Mouse (Mus musculus): ENCODE measurements around the gene Olfr524. TPM values are rescaled to one million over a fixed set of nuclear protein-coding genes. Genes with fewer than 3 reads are reported as not detected.
A peak's percentile ranks its signal among the peaks of the same experiment; 100 is the strongest.

Gene Olfr524
- 0.27 and 0.43 TPM in 2 replicates for polyA plus RNA-seq (2015; fragmentation: Nextera tagmentation; extraction: Ambion mirVana)

GRCm38 (mm10) chr7:140205864-140206263 is at the start of gene Olfr524:
Gene Olfr524 (minus strand): TSS chr7:140205964.
- Histone ChIP-seq H3K4me2 (ENCODE audit: low read depth, low read length) (no peak within 1 kb of the TSS), H3K9me3 (replicated peaks; ENCODE audit: control insufficient read depth, low read length) (no peaks in the 10 kb centered on the region), H3K27me3 (ENCODE audit: control insufficient read depth, insufficient read depth, low read length) (no peaks in the 10 kb centered on the region; the same call in 1 of the 2 replicates), H3K4me1 (ENCODE audit: control insufficient read depth, insufficient read depth, low read length) (no peaks in the 10 kb centered on the region), H3K27ac (ENCODE audit: low read length) (peak within 1 kb of the TSS; percentile 23; the same call in 1 of the 2 replicates), H3K36me3 (ENCODE audit: control insufficient read depth, insufficient read depth) (no peaks in the 10 kb centered on the region), H3K4me3 (ENCODE audit: low read length) (no peak within 1 kb of the TSS), H3K9ac (ENCODE audit: low read length) (no peak within 1 kb of the TSS)
- no peak for ATAC-seq (replicated peaks; ENCODE audit: extremely low read depth, insufficient read depth, low FRiP score)

GRCm38 (mm10) chr7:140253780-140254299 is 48.1 kb upstream of the Olfr524 start:
- no peak for ATAC-seq (replicated peaks; ENCODE audit: extremely low read depth, insufficient read depth, low FRiP score)
- Histone ChIP-seq H3K4me1 (ENCODE audit: control insufficient read depth, insufficient read depth, low read length) (no peaks in the 10 kb centered on the region), H3K4me2 (ENCODE audit: low read depth, low read length) (no peak overlapping the region), H3K9me3 (replicated peaks; ENCODE audit: control insufficient read depth, low read length) (no peaks in the 10 kb centered on the region), H3K36me3 (ENCODE audit: control insufficient read depth, insufficient read depth) (no peaks in the 10 kb centered on the region), H3K4me3 (ENCODE audit: low read length) (no peak overlapping the region), H3K27ac (ENCODE audit: low read length) (no peak overlapping the region), H3K27me3 (ENCODE audit: control insufficient read depth, insufficient read depth, low read length) (no peaks in the 10 kb centered on the region), H3K9ac (ENCODE audit: low read length) (no peak overlapping the region)
- 69% methylated on average over 7 of the region's 7 CpGs for WGBS

- Histone ChIP-seq H3K9ac (ENCODE audit: low read length) (no peak within 1 kb of the TSS), H3K4me2 (ENCODE audit: low read depth, low read length) (no peak within 1 kb of the TSS), H3K4me1 (ENCODE audit: control insufficient read depth, insufficient read depth, low read length) (no peaks in the 10 kb centered on the region), H3K9me3 (replicated peaks; ENCODE audit: control insufficient read depth, low read length) (no peaks in the 10 kb centered on the region), H3K27ac (ENCODE audit: low read length) (no peak within 1 kb of the TSS), H3K4me3 (ENCODE audit: low read length) (no peak within 1 kb of the TSS), H3K36me3 (ENCODE audit: control insufficient read depth, insufficient read depth) (no peaks in the 10 kb centered on the region), H3K27me3 (ENCODE audit: control insufficient read depth, insufficient read depth, low read length) (no peaks in the 10 kb centered on the region)
- ATAC-seq (replicated peaks; ENCODE audit: extremely low read depth, insufficient read depth, low FRiP score), result no peak
- WGBS, result 73% methylated on average over 4 of the region's 4 CpGs
Observed at GRCm38 (mm10) chr7:140247216-140247615, 41.5 kb upstream of the Olfr524 start, which contains the start of gene 5830411N06Rik. Gene 5830411N06Rik (plus strand): TSS chr7:140247284.

GRCm38 (mm10) chr7:140233696-140234095 is 27.9 kb upstream of the Olfr524 start:
- no peaks in the 10 kb centered on the region for H3K4me1 ChIP-seq (ENCODE audit: control insufficient read depth, insufficient read depth, low read length)
- no peak for ATAC-seq (replicated peaks; ENCODE audit: extremely low read depth, insufficient read depth, low FRiP score)
- no peak overlapping the region for H3K4me3 ChIP-seq (ENCODE audit: low read length)
- no peaks in the 10 kb centered on the region for H3K36me3 ChIP-seq (ENCODE audit: control insufficient read depth, insufficient read depth)
- 0 out of 2 replicates have a peak, but pooled peaks cover 3% of the 10 kb centered on the region for H3K9me3 ChIP-seq (replicated peaks; ENCODE audit: control insufficient read depth, low read length)
- no peak overlapping the region for H3K9ac ChIP-seq (ENCODE audit: low read length)
- H3K27me3 ChIP-seq (ENCODE audit: control insufficient read depth, insufficient read depth, low read length), result no peaks in the 10 kb centered on the region
- no peak overlapping the region for H3K4me2 ChIP-seq (ENCODE audit: low read depth, low read length)
- WGBS, result 90% methylated on average over 3 of the region's 3 CpGs
- no peak overlapping the region for H3K27ac ChIP-seq (ENCODE audit: low read length)

- 66% methylated on average over 2 of the region's 2 CpGs for WGBS
- no peak overlapping the region for H3K9ac ChIP-seq (ENCODE audit: low read length)
- H3K36me3 ChIP-seq (ENCODE audit: control insufficient read depth, insufficient read depth), result no peaks in the 10 kb centered on the region
- H3K9me3 ChIP-seq (replicated peaks; ENCODE audit: control insufficient read depth, low read length), result 0 out of 2 replicates have a peak, but pooled peaks cover 3% of the 10 kb centered on the region
- no peak overlapping the region for H3K4me3 ChIP-seq (ENCODE audit: low read length)
- no peak for ATAC-seq (replicated peaks; ENCODE audit: extremely low read depth, insufficient read depth, low FRiP score)
- H3K4me1 ChIP-seq (ENCODE audit: control insufficient read depth, insufficient read depth, low read length), result no peaks in the 10 kb centered on the region
- H3K27me3 ChIP-seq (ENCODE audit: control insufficient read depth, insufficient read depth, low read length), result no peaks in the 10 kb centered on the region
- no peak overlapping the region for H3K27ac ChIP-seq (ENCODE audit: low read length)
- no peak overlapping the region for H3K4me2 ChIP-seq (ENCODE audit: low read depth, low read length)
Observed at GRCm38 (mm10) chr7:140231026-140231425, 25.3 kb upstream of the Olfr524 start.

GRCm38 (mm10) chr7:140228476-140228875 is 22.7 kb upstream of the Olfr524 start:
- Histone ChIP-seq H3K27ac (ENCODE audit: low read length) (no peak overlapping the region), H3K27me3 (ENCODE audit: control insufficient read depth, insufficient read depth, low read length) (no peaks in the 10 kb centered on the region), H3K9me3 (replicated peaks; ENCODE audit: control insufficient read depth, low read length) (no peaks in the 10 kb centered on the region), H3K4me3 (ENCODE audit: low read length) (no peak overlapping the region), H3K4me2 (ENCODE audit: low read depth, low read length) (no peak overlapping the region), H3K4me1 (ENCODE audit: control insufficient read depth, insufficient read depth, low read length) (no peaks in the 10 kb centered on the region), H3K36me3 (ENCODE audit: control insufficient read depth, insufficient read depth) (no peaks in the 10 kb centered on the region), H3K9ac (ENCODE audit: low read length) (no peak overlapping the region)
- WGBS, result 76% methylated on average over 13 of the region's 13 CpGs
- ATAC-seq (replicated peaks; ENCODE audit: extremely low read depth, insufficient read depth, low FRiP score), result no peak

GRCm38 (mm10) chr7:140224209-140224608 is 18.4 kb upstream of the Olfr524 start:
- WGBS, result 77% methylated on average over 13 of the region's 13 CpGs
- Histone ChIP-seq H3K27ac (ENCODE audit: low read length) (no peak overlapping the region), H3K4me2 (ENCODE audit: low read depth, low read length) (no peak overlapping the region), H3K4me3 (ENCODE audit: low read length) (no peak overlapping the region), H3K4me1 (ENCODE audit: control insufficient read depth, insufficient read depth, low read length) (no peaks in the 10 kb centered on the region), H3K27me3 (ENCODE audit: control insufficient read depth, insufficient read depth, low read length) (no peaks in the 10 kb centered on the region), H3K9ac (ENCODE audit: low read length) (no peak overlapping the region), H3K36me3 (ENCODE audit: control insufficient read depth, insufficient read depth) (no peaks in the 10 kb centered on the region), H3K9me3 (replicated peaks; ENCODE audit: control insufficient read depth, low read length) (no peaks in the 10 kb centered on the region)
- no peak for ATAC-seq (replicated peaks; ENCODE audit: extremely low read depth, insufficient read depth, low FRiP score)

- 77% methylated on average over 4 of the region's 4 CpGs for WGBS
- Histone ChIP-seq H3K4me2 (ENCODE audit: low read depth, low read length) (no peak overlapping the region), H3K9ac (ENCODE audit: low read length) (no peak overlapping the region), H3K4me3 (ENCODE audit: low read length) (no peak overlapping the region), H3K36me3 (ENCODE audit: control insufficient read depth, insufficient read depth) (no peaks in the 10 kb centered on the region), H3K27ac (ENCODE audit: low read length) (no peak overlapping the region), H3K27me3 (ENCODE audit: control insufficient read depth, insufficient read depth, low read length) (no peaks in the 10 kb centered on the region), H3K4me1 (ENCODE audit: control insufficient read depth, insufficient read depth, low read length) (no peaks in the 10 kb centered on the region), H3K9me3 (replicated peaks; ENCODE audit: control insufficient read depth, low read length) (no peaks in the 10 kb centered on the region)
- no peak for ATAC-seq (replicated peaks; ENCODE audit: extremely low read depth, insufficient read depth, low FRiP score)
Observed at GRCm38 (mm10) chr7:140220375-140220774, 14.6 kb upstream of the Olfr524 start.

GRCm38 (mm10) chr7:140219268-140219667 is 13.5 kb upstream of the Olfr524 start:
- H3K27me3 ChIP-seq (ENCODE audit: control insufficient read depth, insufficient read depth, low read length), result no peaks in the 10 kb centered on the region
- no peaks in the 10 kb centered on the region for H3K36me3 ChIP-seq (ENCODE audit: control insufficient read depth, insufficient read depth)
- H3K4me3 ChIP-seq (ENCODE audit: low read length), result no peak overlapping the region
- no peak for ATAC-seq (replicated peaks; ENCODE audit: extremely low read depth, insufficient read depth, low FRiP score)
- no peaks in the 10 kb centered on the region for H3K4me1 ChIP-seq (ENCODE audit: control insufficient read depth, insufficient read depth, low read length)
- no peak overlapping the region for H3K4me2 ChIP-seq (ENCODE audit: low read depth, low read length)
- no peak overlapping the region for H3K27ac ChIP-seq (ENCODE audit: low read length)
- no peak overlapping the region for H3K9ac ChIP-seq (ENCODE audit: low read length)
- H3K9me3 ChIP-seq (replicated peaks; ENCODE audit: control insufficient read depth, low read length), result no peaks in the 10 kb centered on the region
- WGBS, result 9% methylated on average over 1 of the region's 1 CpGs

Measured in heart, embryonic 16.5 days (tissue).